Mouse (Mus musculus) macrophage (primary cell): ENCODE results near the gene Pdgfa. TPM values are rescaled to one million over a fixed set of nuclear protein-coding genes. Genes with fewer than 3 reads are reported as not detected.
A peak's percentile ranks its signal among the peaks of the same experiment; 100 is the strongest.

Source experiments
- H3K27ac ChIP-seq: fragments of 350-480 bp; formaldehyde crosslinking; 2 replicates; pipeline ENCODE4 v1.9.0; 2021
- H3K36me3 ChIP-seq: fragments of 350-480 bp; formaldehyde crosslinking; 2 replicates; pipeline ENCODE4 v1.9.0; 2021; ENCODE audit errors: inconsistent target
- H3K4me3 ChIP-seq: fragments of 350-480 bp; formaldehyde crosslinking; 2 replicates; pipeline ENCODE4 v1.9.0; 2021; ENCODE audit errors: inconsistent target
- H3K79me2 ChIP-seq: fragments of 350-480 bp; formaldehyde crosslinking; 2 replicates; pipeline ENCODE4 v1.9.0; 2021; ENCODE audit errors: inconsistent target
- WGBS: methylation state at CpG from one replicate; pipeline ENCODE4 v1.1.7; 2026; ENCODE audit warnings: inconsistent platforms; ENCODE audit not compliant: missing documents; 5-methylcytosine and 5-hydroxymethylcytosine counted together
- polyA plus RNA-seq: library from polyadenylated mRNA; stranded (reverse); fragments of 250-400 nt; gene quantifications from 3 replicates; pipeline ENCODE4 v1.2.4, GENCODE M21; 2018; ENCODE audit warnings: inconsistent platforms

Gene Pdgfa
- polyA plus RNA-seq, 1 experiment from 2014 or later = 6.6 TPM

GRCm38 (mm10) chr5:139007141-139007775 is 10.1 kb upstream of the Pdgfa start:
- H3K27ac ChIP-seq = no peak overlapping the region
- WGBS = 71% methylated on average over 4 of the region's 4 CpGs
- no peaks in the 10 kb centered on the region for H3K36me3 ChIP-seq
- no peaks in the 10 kb centered on the region for H3K79me2 ChIP-seq
- H3K4me3 ChIP-seq = no peak overlapping the region

- no peak overlapping the region for H3K4me3 ChIP-seq
- WGBS = 86% methylated on average over 6 of the region's 6 CpGs
- no peaks in the 10 kb centered on the region for H3K36me3 ChIP-seq
Observed at GRCm38 (mm10) chr5:139004588-139004987, 7.4 kb upstream of the Pdgfa start.

GRCm38 (mm10) chr5:138999716-139000115 is 2.5 kb upstream of the Pdgfa start:
- Histone ChIP-seq H3K36me3 (no peaks in the 10 kb centered on the region), H3K27ac (no peak overlapping the region), H3K4me3 (no peak overlapping the region), H3K79me2 (no peaks in the 10 kb centered on the region)
- WGBS = 77% methylated on average over 7 of the region's 7 CpGs

More at GRCm38 (mm10) chr5:139004588-139004987, 7.4 kb upstream of the Pdgfa start:
- Histone ChIP-seq H3K79me2 (no peaks in the 10 kb centered on the region), H3K27ac (no peak overlapping the region)

GRCm38 (mm10) chr5:138997936-138998580 is 888 bp upstream of the Pdgfa start:
- Histone ChIP-seq H3K79me2 (no peaks in the 10 kb centered on the region), H3K27ac (no peak overlapping the region), H3K36me3 (no peaks in the 10 kb centered on the region), H3K4me3 (peak overlapping the region; percentile 3; the same call in 1 of the 2 replicates)
- WGBS = 2% methylated on average over 30 of the region's 30 CpGs

DNA sequence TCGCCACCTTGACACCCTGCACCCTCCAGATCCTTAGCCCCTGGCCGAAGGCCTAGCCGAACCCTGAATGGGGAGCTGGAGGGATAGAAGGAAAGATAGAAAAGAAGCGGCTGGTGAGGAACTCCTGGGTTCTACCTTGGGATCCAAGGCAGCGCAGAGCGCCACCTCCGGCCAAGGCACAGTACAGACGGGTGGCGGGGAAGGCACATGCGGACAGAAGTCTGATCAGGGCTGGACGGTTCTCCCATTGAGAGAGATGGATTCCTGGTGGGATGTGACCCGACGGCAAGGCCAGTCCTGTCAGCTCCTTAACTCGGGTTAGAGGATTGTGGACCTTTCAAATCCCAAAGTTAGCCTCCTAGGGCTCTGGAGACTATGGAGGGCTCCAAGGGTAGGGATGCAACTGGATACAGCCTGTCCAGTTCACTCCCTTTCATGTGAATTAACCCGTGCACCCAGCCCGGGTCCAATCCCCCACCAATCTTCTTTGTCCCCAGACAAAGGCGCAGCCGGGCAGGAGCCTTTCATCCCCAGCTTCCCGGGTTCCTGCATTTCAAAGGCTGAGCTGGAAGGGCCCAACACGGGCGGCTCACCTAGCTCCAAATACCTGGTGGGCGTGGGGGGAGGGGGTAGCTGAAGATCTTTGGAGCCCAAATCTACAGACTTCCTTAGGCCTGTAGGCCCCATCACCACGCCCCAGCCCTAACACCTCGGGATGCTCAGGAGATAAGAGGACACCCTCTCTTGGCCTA is 672 bp downstream of the Pdgfa start:
- Histone ChIP-seq H3K79me2 (no peaks in the 10 kb centered on the region), H3K4me3 (no peak overlapping the region), H3K27ac (no peak overlapping the region), H3K36me3 (no peaks in the 10 kb centered on the region)
- 32% methylated on average over 24 of the region's 24 CpGs for WGBS

GRCm38 (mm10) chr5:138995721-138996311 is 1.4 kb downstream of the Pdgfa start:
- H3K27ac ChIP-seq = no peak overlapping the region
- 3% methylated on average over 46 of the region's 52 CpGs for WGBS

DNA sequence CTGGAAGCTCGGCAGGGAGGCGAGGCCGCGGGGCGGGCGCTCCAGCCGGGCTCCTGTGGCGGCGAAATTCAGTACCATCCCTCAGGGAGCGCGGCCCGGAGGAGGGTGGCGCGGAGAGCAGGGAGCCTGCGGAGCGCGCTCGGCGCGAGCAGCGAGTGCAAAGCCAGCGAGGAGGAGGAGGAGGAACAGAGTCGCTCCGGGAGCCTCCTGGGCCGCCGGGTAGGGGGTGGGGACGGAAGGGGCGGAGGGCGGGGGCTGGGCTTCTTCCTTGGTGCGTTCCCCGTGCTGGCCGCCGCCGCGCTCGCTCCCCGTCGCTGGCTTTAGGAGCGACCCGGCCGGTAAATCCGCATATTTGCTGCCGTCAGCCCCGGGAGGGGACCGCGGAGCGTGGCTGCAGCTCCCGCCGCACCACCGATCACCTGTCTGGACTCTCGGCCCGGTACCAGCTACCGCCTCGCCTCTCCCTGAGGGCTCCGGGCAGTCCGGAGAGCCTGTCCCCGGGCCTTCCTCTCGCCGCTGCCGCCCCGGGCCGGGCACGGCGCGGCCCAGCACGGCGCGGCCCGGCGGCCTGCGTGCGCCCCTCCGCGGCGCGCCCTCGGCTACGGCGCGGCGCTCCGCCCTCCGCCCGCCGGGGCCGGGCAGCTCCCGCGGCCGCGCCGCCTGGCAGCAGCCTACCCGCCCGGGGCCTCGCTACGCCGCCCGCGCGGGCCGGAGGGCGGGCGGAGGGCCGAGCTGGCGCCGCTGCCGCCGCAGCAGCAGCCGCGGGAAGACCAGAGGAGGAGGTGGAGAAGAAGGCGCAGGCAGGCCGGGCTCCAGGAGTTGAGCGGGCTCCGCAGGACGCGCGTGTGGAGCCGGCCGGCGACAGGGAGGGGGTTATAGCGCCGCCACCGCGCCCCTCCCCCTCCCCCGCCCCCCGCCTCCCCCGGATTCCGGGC is 2.1 kb downstream of the Pdgfa start:
- Histone ChIP-seq H3K27ac (no peak overlapping the region), H3K36me3 (no peaks in the 10 kb centered on the region), H3K4me3 (no peak overlapping the region), H3K79me2 (no peaks in the 10 kb centered on the region)
- WGBS = 1% methylated on average over 106 of the region's 127 CpGs

More at GRCm38 (mm10) chr5:138995721-138996311, 1.4 kb downstream of the Pdgfa start:
- no peak overlapping the region for H3K4me3 ChIP-seq
- no peaks in the 10 kb centered on the region for H3K79me2 ChIP-seq
- H3K36me3 ChIP-seq = no peaks in the 10 kb centered on the region

- 3% methylated on average over 48 of the region's 48 CpGs for WGBS
- peak overlapping the region; percentile 31 for H3K4me3 ChIP-seq
- no peaks in the 10 kb centered on the region for H3K79me2 ChIP-seq
- no peaks in the 10 kb centered on the region for H3K36me3 ChIP-seq
- H3K27ac ChIP-seq = no peak overlapping the region
Observed at GRCm38 (mm10) chr5:138994108-138994785, 2.9 kb downstream of the Pdgfa start.

GRCm38 (mm10) chr5:138993371-138994107 is 3.6 kb downstream of the Pdgfa start:
- WGBS = 4% methylated on average over 40 of the region's 40 CpGs

DNA sequence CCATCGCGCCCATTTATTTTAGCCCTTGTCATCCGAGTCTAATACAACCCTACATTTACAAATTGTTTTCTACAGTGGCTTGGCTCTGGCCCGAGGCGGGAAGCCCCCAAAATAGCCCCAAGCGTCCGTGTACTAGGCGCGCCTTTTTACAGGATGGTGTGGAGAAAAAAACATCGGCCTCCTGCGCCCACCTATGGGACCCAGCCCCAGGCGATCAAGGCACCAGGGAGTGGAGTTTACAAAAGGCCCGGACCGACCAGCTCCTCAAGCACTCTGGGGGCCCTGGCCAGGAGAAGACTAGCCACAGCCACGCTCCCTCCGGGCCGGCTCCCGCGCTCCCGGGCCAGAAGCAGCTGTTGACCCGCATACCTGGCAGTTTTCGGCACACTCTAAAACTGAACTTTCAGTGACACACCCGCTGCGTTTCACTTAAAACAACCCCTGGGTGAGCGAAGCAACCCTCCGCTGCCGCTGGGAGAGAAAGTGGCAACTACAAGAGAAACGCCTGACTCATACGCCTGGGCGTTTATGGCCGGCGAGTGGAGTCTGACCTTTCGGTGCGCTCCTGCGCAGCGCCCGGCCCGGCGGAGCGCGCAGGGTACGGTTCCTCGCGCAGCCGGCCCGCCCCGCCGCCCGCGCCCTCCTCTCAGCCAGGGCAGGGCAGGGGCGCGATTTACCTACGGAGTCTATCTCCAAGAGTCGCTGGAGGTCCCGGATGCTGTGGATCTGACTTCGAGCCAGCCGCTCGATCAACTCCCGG is 4.4 kb downstream of the Pdgfa start:
- H3K79me2 ChIP-seq = no peaks in the 10 kb centered on the region
- H3K27ac ChIP-seq = no peak overlapping the region
- H3K36me3 ChIP-seq = peaks cover 3% of the 10 kb centered on the region; the same call in 1 of the 2 replicates
- no peak overlapping the region; the same call in 1 of the 2 replicates for H3K4me3 ChIP-seq
- 13% methylated on average over 44 of the region's 59 CpGs for WGBS

More at GRCm38 (mm10) chr5:138993371-138994107, 3.6 kb downstream of the Pdgfa start:
- Histone ChIP-seq H3K27ac (no peak overlapping the region), H3K79me2 (no peaks in the 10 kb centered on the region), H3K4me3 (no peak overlapping the region; the same call in 1 of the 2 replicates), H3K36me3 (no peaks in the 10 kb centered on the region)

DNA sequence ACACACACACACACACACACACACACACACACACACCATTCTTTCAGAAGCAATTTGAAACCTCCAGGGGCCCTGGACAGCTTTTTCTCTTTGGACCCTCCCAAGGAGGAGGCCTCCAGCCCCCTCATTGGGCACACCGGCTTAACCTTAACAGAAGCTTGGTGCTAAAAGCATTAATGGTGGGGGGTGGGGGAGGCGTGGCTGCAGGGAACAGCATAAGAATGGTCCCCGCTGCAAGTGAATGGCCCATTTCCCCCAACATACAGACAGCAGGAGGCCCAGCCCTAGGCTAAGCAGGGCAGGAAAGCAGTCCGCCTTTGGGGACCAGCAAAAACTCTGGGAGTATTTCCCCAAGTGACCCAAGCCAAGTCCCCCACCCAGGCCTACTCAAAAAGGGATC is 5.4 kb downstream of the Pdgfa start:
- H3K79me2 ChIP-seq = no peaks in the 10 kb centered on the region
- no peak overlapping the region for H3K27ac ChIP-seq
- 92% methylated on average over 4 of the region's 4 CpGs for WGBS
- peaks cover 4% of the 10 kb centered on the region; the same call in 1 of the 2 replicates for H3K36me3 ChIP-seq
- H3K4me3 ChIP-seq = no peak overlapping the region

- 100% methylated on average over 4 of the region's 7 CpGs for WGBS
- H3K27ac ChIP-seq = no peak overlapping the region
- peaks cover 4% of the 10 kb centered on the region; the same call in 1 of the 2 replicates for H3K36me3 ChIP-seq
- no peak overlapping the region for H3K4me3 ChIP-seq
- H3K79me2 ChIP-seq = no peaks in the 10 kb centered on the region
Observed at GRCm38 (mm10) chr5:138990659-138991380, 6.3 kb downstream of the Pdgfa start.
